Mouse (Mus musculus) heart, postnatal 0 days (tissue): ENCODE measurements around the gene 4931406P16Rik.

ENCODE experiments used
- CTCF ChIP-seq: IDR thresholded peaks from 2 replicates; pipeline ENCODE4 v1.5.1; 2016; ENCODE audit warnings: antibody characterized with exemption, control low read depth, low read depth
- EP300 ChIP-seq: IDR thresholded peaks from 2 replicates; pipeline ENCODE4 v1.6.1; 2016; ENCODE audit warnings: antibody characterized with exemption, low read depth

GRCm38 (mm10) chr7:34351997-34352396, 38.6 kb upstream of the 4931406P16Rik start:
- no peak for TF ChIP-seq EP300
- TF ChIP-seq CTCF: peak; percentile 50
